Mouse (Mus musculus): Measurements from ENCODE around the gene Hist1h1t. TPM values are rescaled to one million over a fixed set of nuclear protein-coding genes. Genes with fewer than 3 reads are reported as not detected.
A peak's percentile ranks its signal among the peaks of the same experiment; 100 is the strongest.
"Not testable (repeated sequence)": the region's sequence is repeated elsewhere in the genome, so short reads cannot be mapped to it uniquely, and the experiment has no call there.

The Hist1h1t gene
- polyA plus RNA-seq, 1 experiment from 2014 or later = not detected

DNA sequence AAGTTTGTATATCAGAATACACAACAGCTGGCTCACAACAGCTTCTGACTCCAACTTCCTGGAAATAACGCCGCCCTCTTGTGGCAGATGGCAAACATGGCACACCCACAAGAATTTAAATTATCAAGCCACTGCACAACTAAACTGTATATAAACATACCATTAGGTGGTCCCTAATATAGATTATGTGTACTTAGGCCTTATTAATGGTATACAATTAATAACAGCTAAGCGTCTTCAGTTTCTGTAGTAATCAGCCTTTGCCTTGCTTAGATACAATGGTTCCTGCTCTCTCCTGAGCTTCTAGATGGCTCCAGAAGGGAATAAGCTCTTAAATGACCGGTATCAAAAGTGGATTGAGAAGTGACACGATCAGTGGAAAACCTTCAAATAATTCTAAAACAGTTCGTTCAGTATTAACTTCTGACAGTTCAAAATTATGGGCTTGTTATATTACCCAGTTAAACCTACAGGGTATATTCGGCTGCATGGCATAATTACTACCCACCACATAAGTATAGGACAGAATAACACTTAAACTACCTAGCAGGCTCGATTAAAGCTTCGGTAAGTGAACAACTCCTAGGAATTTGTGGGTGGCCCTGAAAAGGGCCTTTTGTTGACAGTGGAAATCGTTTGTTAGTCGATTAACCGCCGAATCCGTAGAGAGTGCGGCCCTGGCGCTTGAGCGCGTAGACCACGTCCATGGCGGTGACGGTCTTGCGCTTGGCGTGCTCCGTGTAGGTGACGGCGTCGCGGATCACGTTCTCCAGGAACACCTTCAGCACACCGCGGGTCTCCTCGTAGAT lies 2.1 kb downstream of the Hist1h1t start:
- under 1% methylated on average over 20 of the region's 32 CpGs for WGBS
- Histone ChIP-seq H3K9ac (ENCODE audit: low read length) (peak overlapping the region; percentile 54), H3K27me3 (ENCODE audit: control insufficient read depth, insufficient read depth, low read length) (no peaks in the 10 kb centered on the region), H3K27ac (ENCODE audit: low read depth, low read length) (peak overlapping the region; percentile 77), H3K4me1 (ENCODE audit: control insufficient read depth, insufficient read depth, low read length) (0 out of 2 replicates have a peak, but pooled peaks cover 3% of the 10 kb centered on the region), H3K4me3 (ENCODE audit: low read depth, low read length) (peak overlapping the region; percentile 40), H3K4me2 (ENCODE audit: low read depth) (peak overlapping the region; percentile 51), H3K36me3 (ENCODE audit: control insufficient read depth, insufficient read depth, low read length) (no peaks in the 10 kb centered on the region), H3K9me3 (ENCODE audit: control insufficient read depth, low read length) (no peaks in the 10 kb centered on the region)
- DNase-seq (ENCODE audit: low spot score) = peak; percentile 73
- peak; percentile 79 for ATAC-seq (ENCODE audit: insufficient read depth, low FRiP score, low TSS enrichment)

DNA sequence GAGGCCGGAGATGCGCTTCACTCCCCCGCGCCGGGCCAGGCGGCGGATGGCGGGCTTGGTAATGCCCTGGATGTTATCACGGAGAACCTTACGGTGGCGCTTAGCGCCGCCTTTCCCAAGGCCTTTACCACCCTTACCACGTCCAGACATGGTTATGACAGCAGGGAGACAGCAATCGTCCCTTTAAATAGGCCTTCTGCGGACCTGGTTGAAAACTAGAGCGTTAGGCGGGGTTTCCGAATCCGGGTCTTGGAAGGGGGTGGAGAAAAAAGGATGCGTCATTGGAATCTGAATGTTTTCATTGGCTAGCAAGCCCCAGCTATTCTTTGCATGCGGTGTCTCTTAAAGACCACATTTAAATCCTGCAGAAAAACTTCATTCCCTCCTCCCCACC lies 2.7 kb downstream of the Hist1h1t start, which contains the start of gene Hist1h4c:
Hist1h4c (minus strand) TSS at position 155 of the 394 bp plus-strand sequence.
- Histone ChIP-seq H3K27me3 (ENCODE audit: control insufficient read depth, insufficient read depth, low read length) (no peaks in the 10 kb centered on the region), H3K27ac (ENCODE audit: low read depth, low read length) (peak within 1 kb of the TSS; percentile 77), H3K4me2 (ENCODE audit: low read depth) (peak within 1 kb of the TSS; percentile 51), H3K4me3 (ENCODE audit: low read depth, low read length) (peak within 1 kb of the TSS; percentile 40), H3K9me3 (ENCODE audit: control insufficient read depth, low read length) (no peaks in the 10 kb centered on the region), H3K9ac (ENCODE audit: low read length) (peak within 1 kb of the TSS; percentile 54), H3K4me1 (ENCODE audit: control insufficient read depth, insufficient read depth, low read length) (0 out of 2 replicates have a peak, but pooled peaks cover 3% of the 10 kb centered on the region), H3K36me3 (ENCODE audit: control insufficient read depth, insufficient read depth, low read length) (no peaks in the 10 kb centered on the region)
- 0% methylated on average over 20 of the region's 22 CpGs for WGBS
- peak; percentile 95 for ATAC-seq (ENCODE audit: insufficient read depth, low FRiP score, low TSS enrichment)
- peak; percentile 98 for DNase-seq (ENCODE audit: low spot score)

DNA sequence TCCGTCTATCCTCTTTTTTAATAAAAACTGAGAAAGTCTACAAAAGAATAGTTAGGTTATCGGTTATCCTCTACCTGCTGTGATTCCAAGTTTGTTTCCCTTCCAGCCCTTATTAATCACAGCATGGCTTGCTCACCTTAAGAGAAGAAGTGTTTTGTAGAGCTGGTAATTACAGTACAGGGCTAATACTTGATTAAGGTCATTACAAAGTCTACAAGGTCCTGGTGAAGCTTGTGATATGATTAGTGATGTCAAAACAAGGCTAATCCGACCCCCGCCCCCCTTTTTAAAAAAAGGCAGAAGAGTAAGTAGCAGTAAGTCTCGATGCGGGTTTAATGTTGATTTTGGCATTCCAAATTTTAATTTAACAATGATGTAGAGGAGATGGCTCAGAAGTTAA lies 3.4 kb downstream of the Hist1h1t start:
- H3K9ac ChIP-seq (ENCODE audit: low read length) = no peak overlapping the region
- H3K36me3 ChIP-seq (ENCODE audit: control insufficient read depth, insufficient read depth, low read length) = no peaks in the 10 kb centered on the region
- peak overlapping the region; percentile 31; the same call in 1 of the 2 replicates for H3K4me2 ChIP-seq (ENCODE audit: low read depth)
- no peak overlapping the region for H3K4me3 ChIP-seq (ENCODE audit: low read depth, low read length)
- ATAC-seq (ENCODE audit: insufficient read depth, low FRiP score, low TSS enrichment) (no peak), DNase-seq (ENCODE audit: low spot score) (no peak)
- no peaks in the 10 kb centered on the region for H3K9me3 ChIP-seq (ENCODE audit: control insufficient read depth, low read length)
- 0 out of 2 replicates have a peak, but pooled peaks cover 3% of the 10 kb centered on the region for H3K4me1 ChIP-seq (ENCODE audit: control insufficient read depth, insufficient read depth, low read length)
- 76% methylated on average over 6 of the region's 6 CpGs for whole genome bisulfite sequencing
- H3K27me3 ChIP-seq (ENCODE audit: control insufficient read depth, insufficient read depth, low read length) = no peaks in the 10 kb centered on the region
- H3K27ac ChIP-seq (ENCODE audit: low read depth, low read length) = peak overlapping the region; percentile 77; the same call in 1 of the 2 replicates

DNA sequence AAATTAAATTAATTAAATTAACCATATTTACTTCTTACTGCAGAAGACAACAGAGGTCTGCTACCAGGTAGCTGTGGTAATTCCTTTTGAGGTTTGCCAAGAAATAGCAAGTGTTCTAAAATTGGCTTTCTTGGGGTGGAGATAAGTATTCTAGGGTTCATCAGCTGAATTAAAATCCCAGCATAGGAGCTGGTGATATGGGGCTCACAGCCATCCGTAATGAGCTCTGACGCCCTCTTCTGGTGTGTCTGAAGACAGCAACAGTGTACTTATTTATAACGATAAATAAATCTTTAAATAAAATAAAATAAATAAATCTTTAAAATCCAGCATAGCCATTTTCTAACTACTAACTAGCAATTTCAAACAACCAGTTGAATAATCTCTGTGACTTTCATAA lies 4.2 kb downstream of the Hist1h1t start:
- DNase-seq (ENCODE audit: low spot score) = no peak
- no peaks in the 10 kb centered on the region for H3K9me3 ChIP-seq (ENCODE audit: control insufficient read depth, low read length)
- no peak for ATAC-seq (ENCODE audit: insufficient read depth, low FRiP score, low TSS enrichment)
- H3K27ac ChIP-seq (ENCODE audit: low read depth, low read length) = no peak overlapping the region
- no peaks in the 10 kb centered on the region for H3K27me3 ChIP-seq (ENCODE audit: control insufficient read depth, insufficient read depth, low read length)
- no peaks in the 10 kb centered on the region for H3K36me3 ChIP-seq (ENCODE audit: control insufficient read depth, insufficient read depth, low read length)
- H3K4me2 ChIP-seq (ENCODE audit: low read depth) = no peak overlapping the region
- 0 out of 2 replicates have a peak, but pooled peaks cover 3% of the 10 kb centered on the region for H3K4me1 ChIP-seq (ENCODE audit: control insufficient read depth, insufficient read depth, low read length)
- no peak overlapping the region for H3K9ac ChIP-seq (ENCODE audit: low read length)
- 69% methylated on average over 3 of the region's 3 CpGs for WGBS
- no peak overlapping the region for H3K4me3 ChIP-seq (ENCODE audit: low read depth, low read length)

DNA sequence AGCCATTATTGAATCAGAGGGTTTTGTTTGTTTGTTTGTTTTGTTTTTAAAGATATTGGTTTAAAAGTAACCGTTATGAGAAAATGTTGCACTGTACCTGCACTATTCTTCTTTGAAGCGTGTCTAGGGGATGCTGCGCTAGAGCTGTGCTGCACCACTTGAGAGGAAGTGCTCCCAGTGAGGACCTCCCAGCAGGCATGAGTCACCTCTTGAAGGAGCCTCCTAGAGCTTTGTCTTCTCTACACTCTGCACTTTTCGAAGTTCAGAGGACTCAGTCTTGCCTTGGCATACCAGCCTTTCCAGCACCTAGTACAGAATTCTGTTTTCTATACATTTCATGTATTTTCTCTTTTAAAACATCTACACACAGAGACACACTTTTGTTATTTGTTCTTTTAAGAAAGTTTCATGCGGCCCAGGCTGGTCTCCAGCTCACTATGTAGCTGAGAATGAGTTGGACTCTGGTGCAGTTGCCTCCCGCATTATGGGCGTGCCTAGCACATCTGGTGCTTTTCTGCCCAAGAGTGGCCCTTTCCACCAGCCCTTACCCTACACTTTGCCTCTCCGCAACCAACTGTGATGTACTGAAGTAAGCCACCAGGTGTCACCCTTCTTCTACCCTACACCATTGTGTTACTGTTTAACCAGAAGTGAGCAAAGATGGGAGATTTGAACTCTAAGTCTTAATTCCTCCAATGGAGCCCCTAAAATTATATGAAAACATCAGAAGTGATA lies 5.3 kb downstream of the Hist1h1t start:
- Histone ChIP-seq H3K4me3 (ENCODE audit: low read depth, low read length) (no peak overlapping the region), H3K9ac (ENCODE audit: low read length) (no peak overlapping the region), H3K36me3 (ENCODE audit: control insufficient read depth, insufficient read depth, low read length) (no peaks in the 10 kb centered on the region), H3K27ac (ENCODE audit: low read depth, low read length) (no peak overlapping the region), H3K9me3 (ENCODE audit: control insufficient read depth, low read length) (no peaks in the 10 kb centered on the region), H3K4me2 (ENCODE audit: low read depth) (no peak overlapping the region), H3K27me3 (ENCODE audit: control insufficient read depth, insufficient read depth, low read length) (no peaks in the 10 kb centered on the region), H3K4me1 (ENCODE audit: control insufficient read depth, insufficient read depth, low read length) (0 out of 2 replicates have a peak, but pooled peaks cover 3% of the 10 kb centered on the region)
- ATAC-seq (ENCODE audit: insufficient read depth, low FRiP score, low TSS enrichment) = peak; percentile 43; the same call in 1 of the 2 replicates
- WGBS = 36% methylated on average over 8 of the region's 8 CpGs
- DNase-seq (ENCODE audit: low spot score) = peak; percentile 71

DNA sequence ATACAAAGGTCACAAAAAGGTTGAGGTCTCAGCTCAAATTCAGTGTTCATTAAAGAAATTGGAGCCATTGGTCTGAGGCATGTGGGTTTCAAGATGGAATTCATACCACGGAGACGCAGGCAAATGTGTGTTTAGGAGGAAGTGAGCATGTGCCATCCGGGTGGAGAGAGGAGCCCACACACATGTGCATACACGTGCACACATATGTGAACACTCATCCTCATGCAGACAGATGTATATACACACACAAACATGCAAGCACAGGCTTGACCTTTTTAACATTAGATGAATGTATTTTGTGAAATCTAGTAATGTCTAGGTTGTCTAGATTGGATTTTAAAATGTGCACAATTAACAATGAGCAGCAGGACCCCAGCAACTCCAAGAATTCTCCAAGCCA lies 6.6 kb downstream of the Hist1h1t start:
- DNase-seq (ENCODE audit: low spot score) (no peak), ATAC-seq (ENCODE audit: insufficient read depth, low FRiP score, low TSS enrichment) (no peak)
- 86% methylated on average over 4 of the region's 4 CpGs for WGBS
- H3K36me3 ChIP-seq (ENCODE audit: control insufficient read depth, insufficient read depth, low read length) = no peaks in the 10 kb centered on the region
- H3K27me3 ChIP-seq (ENCODE audit: control insufficient read depth, insufficient read depth, low read length) = no peaks in the 10 kb centered on the region
- no peaks in the 10 kb centered on the region for H3K9me3 ChIP-seq (ENCODE audit: control insufficient read depth, low read length)
- H3K27ac ChIP-seq (ENCODE audit: low read depth, low read length) = no peak overlapping the region
- H3K4me2 ChIP-seq (ENCODE audit: low read depth) = no peak overlapping the region
- H3K4me1 ChIP-seq (ENCODE audit: control insufficient read depth, insufficient read depth, low read length) = 0 out of 2 replicates have a peak, but pooled peaks cover 3% of the 10 kb centered on the region
- no peak overlapping the region for H3K4me3 ChIP-seq (ENCODE audit: low read depth, low read length)
- H3K9ac ChIP-seq (ENCODE audit: low read length) = no peak overlapping the region

DNA sequence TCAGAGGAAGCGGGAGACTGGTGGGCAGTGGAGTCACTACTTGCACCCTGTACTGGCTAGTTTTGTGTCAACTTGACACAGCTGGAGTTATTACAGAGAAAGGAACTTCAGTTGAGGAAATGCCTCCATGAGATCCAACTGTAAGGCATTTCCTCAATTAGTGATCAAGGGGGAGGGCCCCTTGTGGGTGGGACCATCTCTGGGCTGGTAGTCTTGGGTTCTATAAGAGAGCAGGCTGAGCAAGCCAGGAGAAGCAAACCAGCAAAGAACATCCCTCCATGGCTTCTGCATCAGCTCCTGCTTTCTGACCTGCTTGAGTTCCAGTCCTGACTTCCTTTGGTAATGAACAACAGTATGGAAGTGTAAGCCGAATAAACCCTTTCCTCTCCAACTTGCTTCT lies 7.2 kb downstream of the Hist1h1t start:
- not testable (repeated sequence) for H3K27ac ChIP-seq (ENCODE audit: low read depth, low read length); H3K9me3 ChIP-seq (ENCODE audit: control insufficient read depth, low read length); DNase-seq (ENCODE audit: low spot score); H3K4me3 ChIP-seq (ENCODE audit: low read depth, low read length); H3K4me1 ChIP-seq (ENCODE audit: control insufficient read depth, insufficient read depth, low read length); H3K27me3 ChIP-seq (ENCODE audit: control insufficient read depth, insufficient read depth, low read length); H3K4me2 ChIP-seq (ENCODE audit: low read depth); H3K9ac ChIP-seq (ENCODE audit: low read length); ATAC-seq (ENCODE audit: insufficient read depth, low FRiP score, low TSS enrichment); H3K36me3 ChIP-seq (ENCODE audit: control insufficient read depth, insufficient read depth, low read length)
- 89% methylated on average over 2 of the region's 2 CpGs for WGBS

DNA sequence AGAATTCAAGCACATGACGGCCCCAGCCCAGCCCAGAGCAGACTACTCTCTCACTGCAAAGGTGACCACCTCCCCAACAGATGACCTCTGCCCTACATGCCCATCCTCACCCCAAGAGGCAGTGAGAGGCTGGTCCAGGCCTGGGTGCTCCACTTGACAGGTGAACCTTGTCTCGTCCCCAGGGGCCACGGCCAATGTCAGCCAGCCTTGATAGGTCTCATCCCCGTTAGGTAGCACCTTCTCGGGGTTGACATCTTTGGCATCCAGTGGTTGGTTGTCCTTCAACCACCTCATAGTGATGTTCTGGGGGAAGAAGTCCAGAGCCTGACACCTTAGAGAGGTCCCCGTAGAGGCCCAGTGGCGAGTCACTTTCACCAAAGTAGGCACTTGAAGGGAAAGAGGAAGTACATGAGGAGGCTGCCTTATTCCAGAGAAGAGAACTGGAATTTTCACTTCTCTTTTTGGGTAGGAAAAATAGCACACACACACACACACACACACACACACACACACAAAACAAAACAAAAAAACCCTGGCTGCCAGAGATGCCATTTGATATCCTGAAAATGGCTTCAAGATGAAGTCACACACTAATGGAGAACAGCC lies 10.2 kb downstream of the Hist1h1t start:
- Histone ChIP-seq H3K4me3 (ENCODE audit: low read depth, low read length) (no peak overlapping the region), H3K27me3 (ENCODE audit: control insufficient read depth, insufficient read depth, low read length) (no peaks in the 10 kb centered on the region), H3K36me3 (ENCODE audit: control insufficient read depth, insufficient read depth, low read length) (no peaks in the 10 kb centered on the region), H3K4me1 (ENCODE audit: control insufficient read depth, insufficient read depth, low read length) (peaks cover 7% of the 10 kb centered on the region), H3K9ac (ENCODE audit: low read length) (no peak overlapping the region), H3K4me2 (ENCODE audit: low read depth) (no peak overlapping the region), H3K27ac (ENCODE audit: low read depth, low read length) (no peak overlapping the region), H3K9me3 (ENCODE audit: control insufficient read depth, low read length) (no peaks in the 10 kb centered on the region)
- 91% methylated on average over 7 of the region's 7 CpGs for WGBS
- DNase-seq (ENCODE audit: low spot score) (no peak), ATAC-seq (ENCODE audit: insufficient read depth, low FRiP score, low TSS enrichment) (no peak)
